In genomic region chr14:25768915-25769625, GRCm38 (mm10) we compare ENCODE assay signal across 8 mouse cellular contexts. TPM values are rescaled to one million over a fixed set of nuclear protein-coding genes. Genes with fewer than 3 reads are reported as not detected.
DNase-seq lines count a peak whose midpoint lies in the region; ATAC-seq and TF ChIP-seq lines count a peak whose summit lies in the region.

Zcchc24 (minus strand) TSS chr14:25769039.

- peak within 1 kb of the TSS; percentile 91 for H3K27ac ChIP-seq in lung, embryonic 14.5 days (ENCODE audit: low read depth)
- peak within 1 kb of the TSS; percentile 36 for H3K27ac ChIP-seq in olfactory bulb, adult 2 months (ENCODE audit: insufficient read depth, low read depth, low read length)

- TF ChIP-seq POLR2A in olfactory bulb, adult 2 months (IDR thresholded peaks at IDR 0.05; ENCODE audit: insufficient read depth, low read depth, low read length): no peak

- no peak for TF ChIP-seq CTCF in lung, embryonic 14.5 days (IDR thresholded peaks at IDR 0.05; ENCODE audit: low read depth)
- TF ChIP-seq CTCF in olfactory bulb, adult 2 months (IDR thresholded peaks at IDR 0.05; ENCODE audit: insufficient read depth, low read depth, low read length): no peak

- ATAC-seq in frontal cortex, adult (ENCODE audit: low TSS enrichment): peak; percentile 42; the same call in 1 of the 2 replicates
- ATAC-seq in hematopoietic stem cell, adult 5-6 weeks (replicated peaks in 1 of 2; ENCODE audit: insufficient read depth in 1 of 2, low FRiP score in 2 of 2, low TSS enrichment in 1 of 2, low read depth in 1 of 2, poor library complexity in 2 of 2, severe bottlenecking in 2 of 2): peak; percentile 50 to 71
- peak; percentile 95 for ATAC-seq in lung, embryonic 14.5 days (ENCODE audit: insufficient read depth)

- DNase-seq in ES-CJ7 (ENCODE audit: low read depth, low spot score): peak; percentile 95
- peak; percentile 55 for DNase-seq in cerebellum, adult 11-12 months
- peak; percentile 77 to 79 for DNase-seq in layer of hippocampus, adult 8-10 months (ENCODE audit: low spot score in 2 of 2)
- peak; percentile 96 for DNase-seq in lung, embryonic 14.5 days
- DNase-seq in thymus, postnatal 0 days (ENCODE audit: low spot score): peak; percentile 87

- peak within 1 kb of the TSS; percentile 76 for H3K4me3 ChIP-seq in lung, embryonic 14.5 days (ENCODE audit: low read depth, low read length)
- H3K4me3 ChIP-seq in olfactory bulb, adult 2 months (ENCODE audit: insufficient read depth, low read depth, low read length): peak within 1 kb of the TSS; percentile 62

- H3K9me3 ChIP-seq in lung, embryonic 14.5 days (ENCODE audit: low read depth, low read length): no peaks in the 10 kb centered on the region

- H3K9ac ChIP-seq in lung, embryonic 14.5 days: peak within 1 kb of the TSS; percentile 76

- 2% methylated on average over 52 of the region's 55 CpGs for WGBS in lung, embryonic 14.5 days
- WGBS in olfactory bulb, adult 2 months: under 1% methylated on average over 40 of the region's 55 CpGs

- H3K4me1 ChIP-seq in lung, embryonic 14.5 days (ENCODE audit: insufficient read depth): peaks cover 36% of the 10 kb centered on the region
- peaks cover 33% of the 10 kb centered on the region for H3K4me1 ChIP-seq in olfactory bulb, adult 2 months (ENCODE audit: control insufficient read depth, insufficient read depth, low read length)

- H3K4me2 ChIP-seq in lung, embryonic 14.5 days: peak within 1 kb of the TSS; percentile 91

- H3K36me3 ChIP-seq in lung, embryonic 14.5 days (ENCODE audit: insufficient read depth): no peaks in the 10 kb centered on the region; the same call in 1 of the 2 replicates

- H3K27me3 ChIP-seq in lung, embryonic 14.5 days (ENCODE audit: insufficient read depth, low read length): no peaks in the 10 kb centered on the region

RNA-seq across cellular contexts. Expression of gene Zcchc24, which starts in this region (rescaled TPM):
- 4.2 and 5.3 TPM in 2 replicates for total RNA-seq in hematopoietic stem cell, adult 5-6 weeks (2017)
- 10 to 100 TPM; 60.5 to 69.2 (median 63.8) TPM for total RNA-seq in layer of hippocampus, adult 8-10 months (2022)
- polyA plus RNA-seq in lung, embryonic 14.5 days (2014; fragmentation: Nextera tagmentation; extraction: Ambion mirVana): 29.6 and 29.8 TPM in 2 replicates
- not detected in 2 replicates for polyA plus RNA-seq in olfactory bulb, adult 2 months (2012; ENCODE audit: insufficient read depth, insufficient read length, low replicate concordance, missing spikeins)
- 7.6 and 9.0 TPM in 2 replicates for polyA plus RNA-seq in thymus, postnatal 0 days (2015; fragmentation: Nextera tagmentation; extraction: Ambion mirVana)

Comparison
In these comparisons a context has a peak if more than half of its experiments do, and no peak if none do; other contexts are left out.
1. Peak in every context shown above with its lines: DNase-seq, ATAC-seq, H3K4me3 ChIP-seq and H3K27ac ChIP-seq.
2. ATAC-seq: peak in every context shown above with its lines; median percentile 95 in lung, embryonic 14.5 days; 60 in hematopoietic stem cell, adult 5-6 weeks; 42 in frontal cortex, adult.